Mouse (Mus musculus): ENCODE measurements around the gene Tars2.
"Not testable (repeated sequence)": the region's sequence is repeated elsewhere in the genome, so short reads cannot be mapped to it uniquely, and the experiment has no call there.

Tars2 gene

GRCm38 (mm10) chr3:95760106-95760505, at the start of gene Tars2:
Tars2 (minus strand) TSS chr3:95760206.
- no peak for DNase-seq

DNA sequence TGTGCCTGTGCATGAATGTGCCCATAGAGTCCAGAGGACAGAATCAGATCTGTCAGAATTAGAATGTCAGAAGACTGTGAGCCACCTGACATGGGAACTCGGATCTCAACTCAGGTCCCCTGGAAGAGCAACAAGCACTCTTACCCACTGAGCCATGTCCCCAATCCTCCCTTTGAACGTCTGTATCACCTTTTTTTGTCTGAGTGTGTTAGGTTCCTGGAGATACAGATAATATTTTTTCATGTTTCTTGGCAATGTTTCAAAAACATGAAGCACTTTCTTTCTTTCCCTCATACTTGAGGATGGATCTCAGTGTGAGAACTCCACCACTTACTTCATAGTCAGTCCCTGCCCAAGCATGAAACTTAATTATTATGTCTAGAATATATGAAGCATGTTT, 48.4 kb upstream of the Tars2 start:
- no peak for DNase-seq

- not testable (repeated sequence) for DNase-seq
Measured at GRCm38 (mm10) chr3:95807630-95808029, 47.6 kb upstream of the Tars2 start.

GRCm38 (mm10) chr3:95806677-95807076, 46.7 kb upstream of the Tars2 start:
- no peak for DNase-seq

- no peak for DNase-seq
Measured at GRCm38 (mm10) chr3:95803851-95804250, 43.8 kb upstream of the Tars2 start.

DNA sequence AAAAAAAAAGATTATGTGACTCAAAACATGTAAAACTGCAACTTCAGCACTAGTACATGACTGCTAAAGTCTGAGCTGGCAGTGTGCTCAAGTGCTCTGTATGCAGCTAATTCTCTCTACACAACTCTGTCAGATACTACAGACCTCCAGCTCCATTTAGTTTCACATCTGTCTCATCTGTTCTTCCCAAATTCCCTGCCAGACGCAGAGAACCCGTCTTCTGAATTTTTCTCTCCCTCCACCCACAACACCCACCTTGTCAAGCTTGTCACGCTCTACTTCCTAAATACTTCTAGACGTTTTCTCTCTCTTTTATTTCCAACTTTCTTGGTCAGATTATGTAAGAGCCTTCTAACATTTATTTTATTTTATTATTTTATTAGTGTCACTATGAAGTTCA, 38.8 kb upstream of the Tars2 start:
- DNase-seq, result no peak

- no peak for DNase-seq
Measured at GRCm38 (mm10) chr3:95794299-95794698, 34.3 kb upstream of the Tars2 start.

GRCm38 (mm10) chr3:95793662-95794061, 33.7 kb upstream of the Tars2 start:
- no peak for DNase-seq

DNA sequence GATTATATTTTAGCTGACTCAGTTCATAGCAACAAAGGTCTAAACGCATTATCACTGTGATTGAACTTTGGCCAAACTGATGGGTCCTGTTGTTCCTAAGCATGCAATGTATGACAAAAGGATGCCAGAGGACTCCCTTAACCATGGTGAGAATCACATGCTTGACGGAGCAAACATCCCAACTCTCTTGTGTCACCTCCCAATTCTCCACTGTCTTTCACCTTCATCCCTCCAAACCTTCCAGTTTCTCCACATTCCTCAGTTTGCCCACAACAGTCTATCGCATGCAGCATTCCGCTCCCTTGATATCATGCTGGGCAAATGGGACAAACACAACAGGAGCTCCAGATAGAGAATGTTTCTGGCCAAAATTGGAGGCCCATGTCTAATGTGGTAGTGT, 25.5 kb upstream of the Tars2 start:
- no peak for DNase-seq

DNA sequence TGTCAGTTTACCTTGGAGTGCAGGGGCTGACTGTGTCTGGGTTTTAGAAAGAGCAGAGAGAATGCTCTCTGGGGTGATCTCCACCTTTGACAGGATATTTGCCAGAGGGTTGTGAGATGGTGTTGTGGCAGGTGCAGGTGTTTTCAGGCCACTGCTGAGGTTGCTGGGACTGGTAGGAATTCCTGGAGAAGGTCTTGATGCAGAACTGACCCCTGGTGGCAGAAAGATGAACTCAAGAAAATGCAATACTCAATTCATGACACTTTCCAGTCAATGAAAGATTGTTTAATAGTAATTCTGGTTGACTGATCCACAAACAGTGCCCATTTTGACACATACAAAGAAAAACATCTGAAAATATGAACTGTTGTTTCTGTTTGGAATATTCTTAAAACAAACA, 12.0 kb upstream of the Tars2 start:
- peak; percentile 43 for DNase-seq

GRCm38 (mm10) chr3:95765534-95765933, 5.5 kb upstream of the Tars2 start:
- no peak for DNase-seq

DNA sequence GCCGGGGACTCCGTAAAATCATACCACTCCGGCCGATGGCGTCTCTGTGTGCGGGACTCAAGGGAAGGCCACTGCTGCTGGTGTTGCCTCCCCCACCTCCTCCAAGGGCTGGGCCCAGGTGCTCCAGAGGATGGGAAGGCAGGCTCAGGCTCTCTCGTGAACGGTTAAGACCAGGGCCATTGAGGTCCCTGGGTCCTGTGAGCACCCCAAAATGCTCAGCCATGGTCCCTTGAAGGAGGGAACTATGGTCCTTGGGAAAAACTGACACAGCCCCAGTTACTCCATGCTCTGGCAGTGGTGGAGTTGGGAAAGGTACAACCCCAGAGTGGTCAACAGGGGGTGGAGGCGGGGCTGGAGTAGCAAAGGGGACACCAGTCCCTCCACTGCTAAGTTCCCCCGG, 3.8 kb upstream of the Tars2 start:
- DNase-seq, result no peak

DNA sequence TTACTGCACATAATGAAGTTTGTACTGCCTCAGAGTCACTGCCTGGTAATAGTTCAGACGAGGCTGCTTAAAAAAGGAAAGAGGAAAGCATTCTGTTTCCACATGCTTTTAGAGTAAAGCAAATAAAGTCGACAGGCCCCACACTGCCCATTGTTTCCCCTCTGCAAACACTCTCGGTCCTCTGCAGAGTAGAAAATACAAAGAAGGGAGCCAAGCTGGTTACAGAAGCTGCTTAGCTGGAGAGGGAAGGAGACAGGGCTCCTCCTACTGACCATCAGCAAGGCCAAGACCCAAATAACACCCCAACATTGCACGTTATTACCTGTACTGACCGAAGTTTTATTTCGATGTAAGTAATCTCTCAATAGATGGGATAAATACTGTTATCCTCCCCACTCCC, 3.0 kb upstream of the Tars2 start:
- DNase-seq, result no peak

GRCm38 (mm10) chr3:95761771-95762170, 1.8 kb upstream of the Tars2 start:
- no peak for DNase-seq

GRCm38 (mm10) chr3:95760656-95761055, 650 bp upstream of the Tars2 start:
- DNase-seq, result no peak

DNA sequence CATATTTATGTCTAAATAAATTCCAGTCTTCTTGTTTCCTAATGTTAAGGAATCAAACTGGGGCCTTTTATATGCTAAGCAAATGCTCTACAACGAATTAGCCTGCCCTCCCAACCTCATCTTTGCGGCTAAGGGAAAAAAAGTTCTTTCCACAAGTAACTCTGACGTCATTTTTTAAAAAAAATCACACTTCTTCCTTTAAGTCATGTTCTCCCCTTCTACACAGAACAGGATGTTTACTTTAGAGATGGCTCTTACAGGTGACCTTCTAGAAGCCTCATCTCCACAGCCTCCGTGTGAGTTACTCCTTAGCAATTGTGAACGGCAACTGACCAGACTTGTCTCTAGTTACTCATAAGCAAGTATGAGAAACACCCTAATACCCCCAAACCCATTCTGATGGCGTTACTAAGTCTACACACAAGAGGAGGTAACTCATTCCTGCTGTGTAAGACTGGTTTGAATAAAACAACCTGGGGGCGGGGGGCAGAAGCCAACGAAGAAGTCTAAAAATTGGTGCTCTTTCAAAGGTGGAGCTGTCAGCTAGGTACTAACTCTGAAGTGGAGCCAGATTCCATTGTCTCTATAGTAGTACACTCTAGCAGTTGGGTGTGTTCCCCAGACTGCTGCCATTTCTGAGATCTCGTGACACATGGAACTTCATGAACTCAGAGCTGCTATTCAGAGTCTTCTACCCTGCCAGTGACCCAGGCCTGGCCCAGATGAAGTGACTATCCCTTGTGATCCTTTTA, 1.4 kb downstream of the Tars2 start:
- no peak for DNase-seq

GRCm38 (mm10) chr3:95756808-95757207, 3.2 kb downstream of the Tars2 start:
- no peak for DNase-seq

- peak; percentile 96 to 97 for DNase-seq
Measured at GRCm38 (mm10) chr3:95754345-95755206, 5.4 kb downstream of the Tars2 start.

- no peak for DNase-seq
Measured at GRCm38 (mm10) chr3:95752935-95753334, 7.1 kb downstream of the Tars2 start.

DNA sequence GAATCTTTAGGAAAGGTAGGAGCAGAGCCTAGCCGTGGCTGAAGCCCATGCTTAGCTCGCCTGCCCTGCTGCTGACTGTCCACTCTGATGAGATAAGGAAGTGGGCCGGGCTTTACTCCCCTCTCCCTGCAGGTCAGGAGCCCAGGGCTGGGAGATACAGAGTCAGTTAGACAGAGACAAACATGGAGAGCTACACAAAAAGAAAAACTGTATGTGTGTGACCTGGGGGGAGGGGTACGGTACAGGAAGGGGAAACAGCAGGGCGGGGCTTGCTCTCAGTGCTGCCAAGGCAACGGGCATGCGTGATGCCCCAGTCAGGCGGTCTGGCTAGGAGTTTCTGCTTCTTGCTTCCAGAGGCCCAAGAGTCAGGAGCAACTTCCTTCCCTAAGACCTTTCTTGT, 19.6 kb downstream of the Tars2 start:
- no peak for DNase-seq

- DNase-seq, result no peak
Measured at GRCm38 (mm10) chr3:95739353-95740104, 20.5 kb downstream of the Tars2 start, which contains the start of gene Ecm1. Ecm1 (minus strand) TSS chr3:95739569.

DNA sequence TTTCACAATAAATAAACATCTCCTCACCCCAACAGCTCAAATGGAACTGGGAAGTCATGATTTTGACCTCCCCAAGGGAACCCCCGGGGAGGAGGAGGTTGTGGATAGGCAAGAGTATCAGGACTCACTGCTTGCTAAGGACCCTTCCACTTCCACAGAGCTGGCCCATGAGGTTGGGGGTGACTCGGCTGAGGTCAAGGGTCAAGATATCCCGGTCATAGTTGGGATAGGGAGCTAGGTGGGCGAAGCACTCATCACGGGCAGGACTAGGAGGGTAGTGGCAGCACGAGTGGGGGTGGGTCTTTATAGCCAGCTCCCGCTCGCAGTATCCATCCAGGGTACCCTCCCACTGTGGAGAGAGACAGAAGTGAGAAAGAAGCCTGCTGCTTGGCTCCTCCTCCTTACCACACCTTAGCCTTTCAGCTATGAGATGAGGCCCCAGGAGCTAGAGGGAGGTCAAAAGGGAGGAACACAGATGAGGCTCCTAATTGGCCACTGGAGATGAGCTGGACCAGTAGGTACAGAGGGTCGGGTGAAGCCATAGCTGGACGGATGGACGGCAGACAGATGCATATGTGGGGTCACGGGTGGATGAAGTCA, 24.8 kb downstream of the Tars2 start:
- DNase-seq, result no peak

All from cerebellum, postnatal 10 days (tissue).